Mouse (Mus musculus) myocyte (in vitro differentiated cells): Measurements from ENCODE around the gene Gm42791. TPM values are rescaled to one million over a fixed set of nuclear protein-coding genes. Genes with fewer than 3 reads are reported as not detected.

ENCODE experiments used
- H3K27me3 ChIP-seq: one replicate; pipeline ENCODE4 v1.6.1; 2011; ENCODE audit not compliant: control insufficient read depth, insufficient read depth, insufficient read length
- H3K36me3 ChIP-seq: one replicate; pipeline ENCODE4 v1.6.1; 2011; ENCODE audit not compliant: control insufficient read depth, insufficient read depth
- H3K4me2 ChIP-seq: one replicate; pipeline ENCODE4 v1.6.1; 2011; ENCODE audit warnings: low read depth, control low read depth
- H3K4me3 ChIP-seq: one replicate; pipeline ENCODE4 v1.5.1; 2011; ENCODE audit warnings: mild to moderate bottlenecking, control low read depth, moderate library complexity
- H3K79me2 ChIP-seq: one replicate; pipeline ENCODE4 v1.6.1; 2011; ENCODE audit not compliant: control insufficient read depth, insufficient read depth
- H3ac ChIP-seq: one replicate; pipeline ENCODE4 v1.6.1; 2011; ENCODE audit not compliant: control insufficient read depth, insufficient read length
- CEBPB ChIP-seq: IDR thresholded peaks from 2 replicates; pipeline ENCODE4 v1.6.1; 2011; ENCODE audit warnings: mild to moderate bottlenecking, moderate library complexity; ENCODE audit not compliant: poor library complexity, insufficient read depth, severe bottlenecking
- E2F4 ChIP-seq: IDR thresholded peaks from one replicate; pipeline ENCODE4 v1.6.1; 2011; ENCODE audit warnings: mild to moderate bottlenecking, control low read depth, moderate library complexity; ENCODE audit not compliant: insufficient read depth
- MAX ChIP-seq: IDR thresholded peaks from one replicate; pipeline ENCODE4 v1.6.1; 2011; ENCODE audit warnings: low read depth, mild to moderate bottlenecking, control low read depth
- MYOD1 ChIP-seq, 3 experiments: IDR thresholded peaks; one replicate each; pipeline ENCODE4 v1.6.1; 2011; ENCODE audit warnings: control low read depth in 2 of 3, low read depth in 2 of 3, mild to moderate bottlenecking in 2 of 3, moderate library complexity in 1 of 3; ENCODE audit not compliant: insufficient read length in 2 of 3, control insufficient read depth in 1 of 3
- MYOG ChIP-seq, 3 experiments: IDR thresholded peaks; one replicate each; pipeline ENCODE4 v1.6.1; 2011; ENCODE audit warnings: control low read depth in 2 of 3, low read depth in 2 of 3, mild to moderate bottlenecking in 2 of 3; ENCODE audit not compliant: insufficient read length in 2 of 3, control insufficient read depth in 1 of 3, insufficient read depth in 1 of 3
- POLR2A ChIP-seq: IDR thresholded peaks from one replicate; pipeline ENCODE4 v1.6.1; 2011; ENCODE audit warnings: low read depth, mild to moderate bottlenecking, control low read depth, moderate library complexity; ENCODE audit not compliant: insufficient read length
- POLR2AphosphoS2 ChIP-seq: IDR thresholded peaks from one replicate; pipeline ENCODE4 v1.6.1; 2011; ENCODE audit warnings: low read depth, control low read depth; ENCODE audit not compliant: insufficient read length
- REST ChIP-seq: IDR thresholded peaks from one replicate; pipeline ENCODE4 v1.6.1; 2011; ENCODE audit warnings: mild to moderate bottlenecking, control low read depth, moderate library complexity; ENCODE audit not compliant: insufficient read depth, insufficient read length
- SRF ChIP-seq: IDR thresholded peaks from one replicate; pipeline ENCODE4 v1.6.1; 2011; ENCODE audit warnings: low read depth; ENCODE audit not compliant: control insufficient read depth, insufficient read length
- TCF12 ChIP-seq: IDR thresholded peaks from one replicate; pipeline ENCODE4 v1.6.1; 2011; ENCODE audit warnings: mild to moderate bottlenecking, control low read depth; ENCODE audit not compliant: poor library complexity, insufficient read depth, severe bottlenecking
- TCF3 ChIP-seq: IDR thresholded peaks from one replicate; pipeline ENCODE4 v1.6.1; 2011; ENCODE audit warnings: low read depth, control low read depth; ENCODE audit not compliant: insufficient read length
- USF1 ChIP-seq: IDR thresholded peaks from one replicate; pipeline ENCODE4 v1.6.1; 2011; ENCODE audit warnings: low read depth, mild to moderate bottlenecking, control low read depth, moderate library complexity
- polyA plus RNA-seq: library from polyadenylated mRNA; unstranded; fragments of >200 nt; fragmentation: generic; extraction: Trizol; gene quantifications from one replicate; pipeline ENCODE4 v1.2.1, GENCODE M21; 2012; ENCODE audit warnings: missing spikeins

Gene Gm42791
- polyA plus RNA-seq, 1 experiment, result 0.11 TPM

DNA sequence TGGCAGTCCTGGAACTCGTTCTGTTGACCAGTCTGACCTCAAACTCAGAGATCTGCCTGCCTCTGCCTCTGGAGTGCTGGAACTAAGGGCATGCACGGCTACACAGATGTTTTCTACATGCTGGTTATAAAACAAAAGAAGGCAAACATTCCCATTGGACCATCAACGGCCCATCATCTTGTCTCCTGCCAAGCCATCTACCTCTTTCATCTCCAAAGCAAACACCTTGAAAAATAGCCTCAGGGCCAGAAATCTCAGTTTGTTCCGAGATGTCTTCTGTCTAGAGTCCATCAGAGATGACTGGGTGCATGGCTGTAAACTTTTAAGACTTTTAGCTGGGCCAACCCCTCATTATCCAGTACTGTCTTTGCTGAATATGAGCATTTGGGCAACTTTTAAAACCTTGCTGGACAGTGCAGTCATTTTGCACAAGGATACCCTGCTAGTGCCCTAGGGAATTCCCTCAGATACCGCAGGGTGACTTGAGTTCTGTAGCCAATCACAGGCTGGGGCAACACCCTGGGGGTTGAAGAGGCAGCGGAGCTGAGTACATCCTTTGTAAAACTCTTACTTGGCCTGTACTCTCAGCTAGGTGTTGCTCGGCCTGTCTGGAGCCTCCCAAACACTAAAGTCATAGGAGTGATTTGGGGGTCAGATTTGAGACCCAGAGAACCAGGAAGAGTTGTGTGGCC is 19.0 kb upstream of the Gm42791 start:
- Histone ChIP-seq H3K36me3 (no peaks in the 10 kb centered on the region), H3K4me2 (no peak overlapping the region), H3ac (no peak overlapping the region), H3K79me2 (no peaks in the 10 kb centered on the region), H3K27me3 (no peaks in the 10 kb centered on the region), H3K4me3 (no peak overlapping the region)
- TF ChIP-seq E2F4, result no peak
- no peak for TF ChIP-seq POLR2A
- TF ChIP-seq MYOG (IDR thresholded peaks at IDR 0.05; ENCODE audit: control insufficient read depth in 1 of 3, insufficient read depth in 1 of 3, insufficient read length in 2 of 3, low read depth in 2 of 3), result no peak
- no peak for TF ChIP-seq USF1

DNA sequence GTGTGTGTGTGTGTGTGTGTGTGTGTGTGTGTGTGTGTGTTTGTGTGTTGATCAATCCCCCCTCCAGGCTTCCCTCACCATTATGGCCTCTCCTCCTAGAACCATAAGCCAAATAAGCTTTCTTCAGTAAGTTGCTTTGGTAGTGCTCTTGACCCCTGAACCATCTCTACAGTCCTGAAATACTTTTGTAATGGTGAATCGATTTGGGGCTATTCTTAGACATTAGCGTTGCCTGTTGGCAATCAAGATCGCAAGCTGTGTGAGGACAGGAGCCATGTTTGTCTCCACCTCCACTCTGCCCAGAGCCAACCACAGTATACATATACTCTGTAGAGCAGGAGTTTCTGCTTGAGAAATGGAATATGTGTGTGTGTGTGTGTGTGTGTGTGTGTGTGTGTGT is 14.2 kb upstream of the Gm42791 start:
- no peak overlapping the region for H3K4me3 ChIP-seq
- no peak overlapping the region for H3ac ChIP-seq
- no peak overlapping the region for H3K4me2 ChIP-seq
- no peaks in the 10 kb centered on the region for H3K36me3 ChIP-seq
- no peaks in the 10 kb centered on the region for H3K79me2 ChIP-seq
- H3K27me3 ChIP-seq, result no peaks in the 10 kb centered on the region
- TF ChIP-seq E2F4, result no peak

DNA sequence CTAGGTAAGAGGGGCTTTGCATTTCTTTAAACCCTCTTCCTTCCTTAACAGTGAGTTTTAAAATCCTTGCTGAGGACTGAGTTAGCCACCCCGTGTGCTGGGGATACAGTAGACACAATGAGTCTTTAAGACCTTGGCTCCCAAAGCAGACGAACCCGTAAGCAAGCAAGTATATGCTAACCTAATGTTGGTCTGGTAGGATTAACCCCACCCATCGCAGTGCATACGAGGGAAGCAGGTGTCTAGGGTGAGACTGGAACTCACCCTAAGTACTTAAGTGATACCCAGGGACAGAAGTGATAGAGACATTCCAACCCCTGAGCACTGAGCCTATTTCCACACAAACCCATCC is 12.3 kb upstream of the Gm42791 start:
- Histone ChIP-seq H3K27me3 (no peaks in the 10 kb centered on the region), H3K4me3 (no peak overlapping the region), H3K4me2 (peak overlapping the region; percentile 2), H3K79me2 (no peaks in the 10 kb centered on the region), H3ac (no peak overlapping the region), H3K36me3 (no peaks in the 10 kb centered on the region)
- no peak for TF ChIP-seq TCF3
- no peak for TF ChIP-seq MYOD1 (IDR thresholded peaks at IDR 0.05; ENCODE audit: control insufficient read depth in 1 of 3, insufficient read length in 2 of 3, low read depth in 2 of 3)
- TF ChIP-seq TCF12, result no peak
- TF ChIP-seq REST, result no peak
- no peak for TF ChIP-seq USF1
- TF ChIP-seq POLR2A, result no peak
- no peak for TF ChIP-seq MYOG (IDR thresholded peaks at IDR 0.05; ENCODE audit: control insufficient read depth in 1 of 3, insufficient read depth in 1 of 3, insufficient read length in 2 of 3, low read depth in 2 of 3)
- TF ChIP-seq POLR2AphosphoS2, result no peak
- TF ChIP-seq CEBPB, result no peak
- no peak for TF ChIP-seq MAX
- no peak for TF ChIP-seq E2F4
- TF ChIP-seq SRF, result no peak

GRCm38 (mm10) chr5:149006362-149007294 is 11.7 kb upstream of the Gm42791 start:
- Histone ChIP-seq H3ac (no peak overlapping the region), H3K79me2 (no peaks in the 10 kb centered on the region), H3K4me2 (peak overlapping the region; percentile 65), H3K36me3 (no peaks in the 10 kb centered on the region), H3K27me3 (no peaks in the 10 kb centered on the region), H3K4me3 (no peak overlapping the region)
- TF ChIP-seq POLR2AphosphoS2 (no peak), USF1 (peak; percentile 91)

GRCm38 (mm10) chr5:149005701-149006361 is 10.9 kb upstream of the Gm42791 start:
- Histone ChIP-seq H3K4me2 (no peak overlapping the region), H3K27me3 (no peaks in the 10 kb centered on the region), H3ac (no peak overlapping the region), H3K36me3 (no peaks in the 10 kb centered on the region), H3K4me3 (no peak overlapping the region), H3K79me2 (no peaks in the 10 kb centered on the region)
- TF ChIP-seq E2F4, result no peak
